Mouse (Mus musculus) neural tube, embryonic 14.5 days (tissue): ENCODE measurements around the gene Cyp4a12b. TPM values are rescaled to one million over a fixed set of nuclear protein-coding genes. Genes with fewer than 3 reads are reported as not detected.

Source experiments
- ATAC-seq: fragments of 200-750 bp; cut with Nextera tagmentation; 2 replicates; pipeline ENCODE4 v1.8.0; 2017; ENCODE audit warnings: low read depth, mild to moderate bottlenecking, moderate TSS enrichment, moderate library complexity
- H3K27ac ChIP-seq: fragments of 300-500 bp; sonication (generic); 2 replicates; pipeline ENCODE4 v1.5.1; 2014; ENCODE audit warnings: low read depth, mild to moderate bottlenecking, control low read depth, low read length, moderate library complexity, mixed read lengths
- H3K27me3 ChIP-seq: fragments of 300-500 bp; sonication (generic); 2 replicates; pipeline ENCODE4 v1.6.1; 2014; ENCODE audit warnings: low read length; ENCODE audit not compliant: control insufficient read depth, insufficient read depth
- H3K36me3 ChIP-seq: fragments of 300-500 bp; sonication (generic); 2 replicates; pipeline ENCODE4 v1.6.1; 2014; ENCODE audit warnings: low read length, mixed read lengths; ENCODE audit not compliant: control insufficient read depth, insufficient read depth
- H3K4me1 ChIP-seq: fragments of 300-500 bp; sonication (generic); 2 replicates; pipeline ENCODE4 v1.6.1; 2014; ENCODE audit warnings: low read length; ENCODE audit not compliant: control insufficient read depth, insufficient read depth
- H3K4me2 ChIP-seq: fragments of 300-500 bp; sonication (generic); 2 replicates; pipeline ENCODE4 v1.6.1; 2014; ENCODE audit warnings: mild to moderate bottlenecking, low read depth, low read length, control low read depth
- H3K4me3 ChIP-seq: fragments of 300-500 bp; sonication (generic); 2 replicates; pipeline ENCODE4 v1.5.1; 2014; ENCODE audit warnings: low read depth, low read length, control low read depth, mixed read lengths
- H3K9ac ChIP-seq: fragments of 300-500 bp; sonication (generic); replicated peaks from 2 replicates; pipeline ENCODE4 v1.6.1; 2014; ENCODE audit warnings: low read depth, mild to moderate bottlenecking, control low read depth, low read length, mixed read lengths
- H3K9me3 ChIP-seq: fragments of 300-500 bp; sonication (generic); 2 replicates; pipeline ENCODE4 v1.6.1; 2016; ENCODE audit warnings: low read length; ENCODE audit not compliant: control insufficient read depth
- whole genome bisulfite sequencing: fragments of 180-500 bp; shearing (Covaris S2); extraction: QIAGEN DNeasy Blood & Tissue Kit; methylation state at CpG from one replicate; pipeline ENCODE4 v1.1.7; 2014; 5-methylcytosine and 5-hydroxymethylcytosine counted together
- polyA plus RNA-seq: library from polyadenylated mRNA; unstranded; fragments of >200 nt; fragmentation: Nextera tagmentation; extraction: Ambion mirVana; gene quantifications from 2 replicates; pipeline ENCODE4 v1.2.1, GENCODE M21; 2014

The Cyp4a12b gene
- polyA plus RNA-seq, 1 experiment from 2014 or later = not detected

- WGBS = 86% methylated on average over 6 of the region's 6 CpGs
- Histone ChIP-seq H3K36me3 (no peaks in the 10 kb centered on the region), H3K9ac (no peak overlapping the region), H3K27me3 (no peaks in the 10 kb centered on the region), H3K9me3 (no peaks in the 10 kb centered on the region), H3K4me1 (no peaks in the 10 kb centered on the region), H3K4me3 (no peak overlapping the region), H3K27ac (no peak overlapping the region), H3K4me2 (no peak overlapping the region)
- no peak for ATAC-seq
These were observed 69.7 kb downstream of the Cyp4a12b start for GRCm38 (mm10) chr4:115481006-115481652.

Other genes starting within 250 kb of the Cyp4a12b start
- gene Cyp4a29, start 169.5 kb upstream of the Cyp4a12b start, polyA plus RNA-seq = not detected in 2 replicates
- gene Cyp4a12a, start 112.6 kb upstream of the Cyp4a12b start, polyA plus RNA-seq = not detected in 2 replicates
- gene Cyp4a30b, start 41.0 kb downstream of the Cyp4a12b start, polyA plus RNA-seq = not detected in 2 replicates
- not detected in 2 replicates for gene Cyp4a14, start 84.5 kb downstream of the Cyp4a12b start, polyA plus RNA-seq
- gene Cyp4a10, start 106.6 kb downstream of the Cyp4a12b start, polyA plus RNA-seq = not detected in 2 replicates
- gene Cyp4a31, start 152.0 kb downstream of the Cyp4a12b start, polyA plus RNA-seq = not detected in 2 replicates
- gene Cyp4a32, start 189.3 kb downstream of the Cyp4a12b start, polyA plus RNA-seq = not detected in 2 replicates
- 0.18 and 0.48 TPM in 2 replicates for gene Cyp4b1, start 236.1 kb downstream of the Cyp4a12b start, polyA plus RNA-seq